Mouse (Mus musculus) neural tube, embryonic 12.5 days (tissue): ENCODE measurements around the gene Nectin2. TPM values are rescaled to one million over a fixed set of nuclear protein-coding genes. Genes with fewer than 3 reads are reported as not detected.

Source experiments
- ATAC-seq: fragments of 200-750 bp; cut with Nextera tagmentation; 2 replicates; pipeline ENCODE4 v1.8.0; 2017; ENCODE audit warnings: low read depth, mild to moderate bottlenecking, moderate TSS enrichment, moderate library complexity; ENCODE audit not compliant: low FRiP score
- H3K27ac ChIP-seq: fragments of 300-500 bp; sonication (generic); 2 replicates; pipeline ENCODE4 v1.5.1; 2016
- H3K27me3 ChIP-seq: fragments of 300-500 bp; sonication (generic); replicated peaks from 2 replicates; pipeline ENCODE4 v1.6.1; 2016; ENCODE audit warnings: mild to moderate bottlenecking
- H3K36me3 ChIP-seq: fragments of 300-500 bp; sonication (generic); 2 replicates; pipeline ENCODE4 v1.6.1; 2016; ENCODE audit warnings: mild to moderate bottlenecking
- H3K4me1 ChIP-seq: fragments of 300-500 bp; sonication (generic); 2 replicates; pipeline ENCODE4 v1.6.1; 2016
- H3K4me2 ChIP-seq: fragments of 300-500 bp; sonication (generic); replicated peaks from 2 replicates; pipeline ENCODE4 v1.6.1; 2016; ENCODE audit warnings: mild to moderate bottlenecking
- H3K4me3 ChIP-seq: fragments of 300-500 bp; sonication (generic); 2 replicates; pipeline ENCODE4 v1.5.1; 2016
- H3K9ac ChIP-seq: fragments of 300-500 bp; sonication (generic); 2 replicates; pipeline ENCODE4 v1.6.1; 2016; ENCODE audit warnings: mild to moderate bottlenecking
- H3K9me3 ChIP-seq: fragments of 300-500 bp; sonication (generic); 2 replicates; pipeline ENCODE4 v1.6.1; 2016; ENCODE audit warnings: mild to moderate bottlenecking
- WGBS: fragments of 180-500 bp; shearing (Covaris S2); methylation state at CpG from one replicate; pipeline ENCODE4 v1.1.7; 2016; 5-methylcytosine and 5-hydroxymethylcytosine counted together
- polyA plus RNA-seq: library from polyadenylated mRNA; unstranded; fragments of >200 nt; fragmentation: Nextera tagmentation; extraction: Ambion mirVana; gene quantifications from 2 replicates; pipeline ENCODE4 v1.2.1, GENCODE M21; 2016

Nectin2 gene
- polyA plus RNA-seq, 1 experiment from 2014 or later = 63.5 TPM

- H3K4me2 ChIP-seq = no peak overlapping the region
- H3K36me3 ChIP-seq = no peaks in the 10 kb centered on the region
- 84% methylated on average over 13 of the region's 13 CpGs for WGBS
- H3K9me3 ChIP-seq = no peaks in the 10 kb centered on the region
- no peak overlapping the region for H3K4me3 ChIP-seq
- H3K9ac ChIP-seq = no peak overlapping the region
- H3K27ac ChIP-seq = no peak overlapping the region
- ATAC-seq = no peak
- peaks cover 5% of the 10 kb centered on the region for H3K27me3 ChIP-seq
- H3K4me1 ChIP-seq = no peaks in the 10 kb centered on the region
Observed at GRCm38 (mm10) chr7:19763829-19764477, 13.7 kb upstream of the Nectin2 start.

- Histone ChIP-seq H3K4me3 (no peak overlapping the region), H3K4me2 (no peak overlapping the region), H3K9me3 (no peaks in the 10 kb centered on the region), H3K9ac (no peak overlapping the region), H3K4me1 (no peaks in the 10 kb centered on the region), H3K27me3 (no peaks in the 10 kb centered on the region), H3K36me3 (no peaks in the 10 kb centered on the region), H3K27ac (no peak overlapping the region)
- ATAC-seq = no peak
- WGBS = 89% methylated on average over 11 of the region's 11 CpGs
Observed at GRCm38 (mm10) chr7:19762283-19762682, 12.0 kb upstream of the Nectin2 start.

GRCm38 (mm10) chr7:19760021-19760420 is 9.7 kb upstream of the Nectin2 start:
- Histone ChIP-seq H3K9me3 (no peaks in the 10 kb centered on the region), H3K27me3 (no peaks in the 10 kb centered on the region), H3K36me3 (no peaks in the 10 kb centered on the region), H3K9ac (no peak overlapping the region), H3K4me2 (no peak overlapping the region), H3K4me3 (no peak overlapping the region), H3K27ac (no peak overlapping the region), H3K4me1 (no peaks in the 10 kb centered on the region)
- 91% methylated on average over 13 of the region's 13 CpGs for WGBS
- no peak for ATAC-seq

- no peak for ATAC-seq
- Histone ChIP-seq H3K27me3 (no peaks in the 10 kb centered on the region), H3K4me2 (no peak overlapping the region), H3K36me3 (no peaks in the 10 kb centered on the region), H3K4me1 (no peaks in the 10 kb centered on the region), H3K4me3 (no peak overlapping the region), H3K27ac (no peak overlapping the region), H3K9ac (no peak overlapping the region), H3K9me3 (no peaks in the 10 kb centered on the region)
- 89% methylated on average over 13 of the region's 13 CpGs for WGBS
Observed at GRCm38 (mm10) chr7:19758623-19759022, 8.3 kb upstream of the Nectin2 start.

- no peaks in the 10 kb centered on the region for H3K27me3 ChIP-seq
- H3K4me2 ChIP-seq = no peak overlapping the region
- no peaks in the 10 kb centered on the region for H3K36me3 ChIP-seq
- H3K4me3 ChIP-seq = no peak overlapping the region
- WGBS = 86% methylated on average over 23 of the region's 24 CpGs
- H3K9me3 ChIP-seq = no peaks in the 10 kb centered on the region
- H3K4me1 ChIP-seq = no peaks in the 10 kb centered on the region
- H3K9ac ChIP-seq = no peak overlapping the region
- H3K27ac ChIP-seq = no peak overlapping the region
- ATAC-seq = no peak
Observed at GRCm38 (mm10) chr7:19755851-19756786, 5.8 kb upstream of the Nectin2 start.

- no peaks in the 10 kb centered on the region for H3K9me3 ChIP-seq
- ATAC-seq = no peak
- no peaks in the 10 kb centered on the region for H3K27me3 ChIP-seq
- peaks cover 5% of the 10 kb centered on the region for H3K4me1 ChIP-seq
- H3K9ac ChIP-seq = no peak overlapping the region
- no peaks in the 10 kb centered on the region for H3K36me3 ChIP-seq
- no peak overlapping the region for H3K4me2 ChIP-seq
- H3K4me3 ChIP-seq = no peak overlapping the region
- no peak overlapping the region for H3K27ac ChIP-seq
- WGBS = 88% methylated on average over 2 of the region's 2 CpGs
Observed at GRCm38 (mm10) chr7:19755008-19755407, 4.7 kb upstream of the Nectin2 start.

GRCm38 (mm10) chr7:19754065-19754464 is 3.8 kb upstream of the Nectin2 start:
- no peak overlapping the region for H3K27ac ChIP-seq
- H3K9ac ChIP-seq = no peak overlapping the region
- H3K27me3 ChIP-seq = no peaks in the 10 kb centered on the region
- H3K4me3 ChIP-seq = no peak overlapping the region
- no peak overlapping the region for H3K4me2 ChIP-seq
- ATAC-seq = no peak
- no peaks in the 10 kb centered on the region for H3K9me3 ChIP-seq
- H3K4me1 ChIP-seq = peaks cover 5% of the 10 kb centered on the region
- no peaks in the 10 kb centered on the region for H3K36me3 ChIP-seq
- WGBS = 87% methylated on average over 1 of the region's 1 CpGs

GRCm38 (mm10) chr7:19753587-19753986 is 3.3 kb upstream of the Nectin2 start:
- WGBS = 83% methylated on average over 7 of the region's 7 CpGs
- no peaks in the 10 kb centered on the region for H3K36me3 ChIP-seq
- H3K9ac ChIP-seq = no peak overlapping the region
- no peak overlapping the region for H3K4me2 ChIP-seq
- no peaks in the 10 kb centered on the region for H3K27me3 ChIP-seq
- no peak for ATAC-seq
- no peak overlapping the region for H3K4me3 ChIP-seq
- H3K27ac ChIP-seq = no peak overlapping the region
- H3K4me1 ChIP-seq = peaks cover 5% of the 10 kb centered on the region
- no peaks in the 10 kb centered on the region for H3K9me3 ChIP-seq

- H3K9ac ChIP-seq = no peak overlapping the region
- H3K27ac ChIP-seq = no peak overlapping the region
- no peaks in the 10 kb centered on the region for H3K36me3 ChIP-seq
- H3K4me2 ChIP-seq = no peak overlapping the region
- peaks cover 14% of the 10 kb centered on the region for H3K4me1 ChIP-seq
- H3K27me3 ChIP-seq = no peaks in the 10 kb centered on the region
- 72% methylated on average over 8 of the region's 8 CpGs for WGBS
- ATAC-seq = no peak
- H3K4me3 ChIP-seq = no peak overlapping the region
- H3K9me3 ChIP-seq = no peaks in the 10 kb centered on the region
Observed at GRCm38 (mm10) chr7:19752652-19753051, 2.4 kb upstream of the Nectin2 start.

- no peak overlapping the region for H3K4me2 ChIP-seq
- ATAC-seq = no peak
- peaks cover 31% of the 10 kb centered on the region for H3K4me1 ChIP-seq
- no peaks in the 10 kb centered on the region for H3K9me3 ChIP-seq
- no peaks in the 10 kb centered on the region for H3K27me3 ChIP-seq
- H3K4me3 ChIP-seq = no peak overlapping the region
- H3K9ac ChIP-seq = no peak overlapping the region
- H3K27ac ChIP-seq = no peak overlapping the region
- WGBS = 63% methylated on average over 4 of the region's 4 CpGs
- no peaks in the 10 kb centered on the region for H3K36me3 ChIP-seq
Observed at GRCm38 (mm10) chr7:19751070-19751383, 744 bp upstream of the Nectin2 start.

- peak overlapping the region; percentile 86 for H3K4me2 ChIP-seq
- peaks cover 36% of the 10 kb centered on the region for H3K4me1 ChIP-seq
- 0 out of 2 replicates have a peak, but pooled peaks cover under 1% of the 10 kb centered on the region for H3K36me3 ChIP-seq
- H3K27ac ChIP-seq = peak overlapping the region; percentile 50
- no peaks in the 10 kb centered on the region for H3K27me3 ChIP-seq
- no peaks in the 10 kb centered on the region for H3K9me3 ChIP-seq
- peak overlapping the region; percentile 87 for H3K9ac ChIP-seq
- ATAC-seq = peak; percentile 96
- under 1% methylated on average over 46 of the region's 46 CpGs for WGBS
- H3K4me3 ChIP-seq = peak overlapping the region; percentile 84
Observed at GRCm38 (mm10) chr7:19749389-19750216, 680 bp downstream of the Nectin2 start.
